Mouse (Mus musculus) lung, postnatal 4 days (tissue): Measurements from ENCODE around the gene Olfr1079.
"Not testable (repeated sequence)": the region's sequence is repeated elsewhere in the genome, so short reads cannot be mapped to it uniquely, and the experiment has no call there.

ENCODE experiments used
- DNase-seq, 2 experiments: peaks; one replicate each; pipeline ENCODE4 v3.0.0; 2021

The Olfr1079 gene

DNA sequence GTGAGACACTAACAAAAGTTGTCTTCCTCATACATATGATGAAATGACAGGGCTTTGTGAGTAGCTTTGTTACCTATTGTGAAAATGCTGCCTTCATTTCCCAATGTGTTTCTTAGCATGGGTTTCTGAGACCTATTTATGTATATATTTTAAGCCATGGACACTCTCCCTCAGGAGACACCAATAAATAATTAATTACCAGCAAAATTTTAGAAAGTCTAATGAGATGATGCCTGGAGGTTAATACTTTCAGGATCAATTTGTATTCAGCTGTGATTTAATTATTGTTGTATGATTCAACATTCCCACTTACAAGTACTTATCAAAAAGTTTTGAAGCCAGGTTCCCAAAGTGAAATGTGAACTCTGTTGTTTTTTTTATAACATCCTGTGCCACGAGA, at the start of gene Olfr1079:
Gene Olfr1079, minus strand, starts transcription at position 101 of the 400 bp plus-strand sequence.
- DNase-seq: no peak

DNA sequence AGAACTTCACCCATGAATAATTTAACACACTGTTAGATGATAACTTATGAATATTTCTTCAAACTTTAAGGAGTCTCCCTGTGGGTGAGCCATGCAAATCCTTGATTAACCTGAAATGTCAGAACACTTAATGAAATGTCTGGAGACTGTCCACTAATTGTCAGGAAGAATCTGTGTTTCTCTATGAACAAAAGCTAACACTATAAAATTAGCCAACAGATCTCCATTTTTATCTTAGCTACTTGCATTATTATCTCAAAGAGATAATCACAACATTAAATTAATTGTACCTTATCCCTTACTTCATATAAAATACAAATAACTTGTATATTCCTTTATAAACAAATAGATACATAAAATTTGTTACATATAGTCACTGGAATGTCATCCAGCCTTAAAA, 15.9 kb upstream of the Olfr1079 start, which contains the start of gene Olfr1080:
Gene Olfr1080, minus strand, starts transcription at position 101 of the 400 bp plus-strand sequence.
- DNase-seq: not testable (repeated sequence)

DNA sequence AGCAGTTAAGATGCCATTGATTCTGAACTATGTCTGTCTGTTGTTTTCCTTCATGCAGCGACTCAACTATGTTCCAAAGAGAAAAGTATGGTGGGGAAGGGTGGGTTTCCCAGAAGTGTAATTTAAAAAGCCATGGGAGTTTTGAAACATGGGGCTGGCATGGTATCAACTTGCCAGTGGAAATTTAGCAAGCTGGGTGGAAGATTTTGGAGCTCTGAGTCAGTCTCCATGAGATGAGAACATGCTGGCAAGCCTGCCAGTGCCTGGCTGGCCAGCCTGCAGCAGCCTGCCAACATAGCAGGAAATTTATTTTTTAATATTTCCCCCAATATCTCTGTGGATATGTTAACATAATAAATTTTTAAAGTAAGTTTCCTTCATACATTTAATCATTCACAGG, 11.3 kb downstream of the Olfr1079 start:
- no peak for DNase-seq

DNA sequence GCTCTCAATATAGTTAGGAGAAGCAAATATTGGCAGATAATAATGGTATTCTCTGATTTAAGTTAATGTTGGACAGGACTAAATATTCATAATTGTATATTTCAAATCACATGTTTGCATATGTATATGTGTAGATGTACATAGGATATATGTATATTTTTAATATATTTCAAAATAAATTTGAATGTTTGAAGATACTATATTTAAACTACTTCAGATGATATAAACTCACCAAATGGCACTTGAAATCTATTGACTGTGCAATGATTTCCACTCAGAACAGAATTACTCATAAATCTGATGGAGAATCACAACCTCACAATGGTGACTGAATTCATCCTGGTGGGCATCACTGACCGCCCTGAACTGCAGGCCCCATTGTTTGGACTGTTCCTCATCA, 34.1 kb downstream of the Olfr1079 start, which contains the start of gene Olfr1076:
Gene Olfr1076, plus strand, starts transcription at position 301 of the 400 bp plus-strand sequence.
- DNase-seq: no peak

DNA sequence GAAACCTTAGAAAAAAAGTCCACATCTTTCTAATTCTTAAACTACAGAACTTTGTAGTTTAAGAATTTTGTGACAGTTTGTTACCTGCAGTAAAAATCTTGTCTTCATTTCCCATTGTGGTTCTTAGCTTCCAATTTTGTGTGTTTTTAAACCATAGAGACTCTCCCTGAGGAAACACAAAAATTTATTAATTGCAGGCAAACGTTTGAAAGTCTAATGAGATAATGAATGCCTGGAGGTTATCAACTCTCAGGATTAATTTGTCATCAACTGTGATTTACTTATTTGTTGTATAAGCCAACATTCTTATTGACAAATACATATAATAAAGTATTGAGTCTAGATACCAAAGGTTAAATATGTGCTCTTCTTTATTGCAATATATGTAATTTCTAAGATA, 55.0 kb downstream of the Olfr1079 start, which contains the start of gene Olfr228:
Gene Olfr228, minus strand, starts transcription at position 101 of the 400 bp plus-strand sequence.
- DNase-seq: no peak
